Mouse (Mus musculus) heart, adult 18-20 months (tissue): ENCODE measurements at regions not wholly inside any gene's neighbourhood (a gene's known extent, or its start where the extent isn't known, plus 50 kb on each side); places are given as distances from the start of the nearest gene placed in this dataset.

ENCODE experiments used
- DNase-seq, 2 experiments: peaks; one replicate each; pipeline ENCODE4 v3.0.0; 2021 to 2022; ENCODE audit warnings: mixed read lengths in 1 of 2

- no peak for DNase-seq
These were observed 1435.0 kb downstream of the Slc22a22 start for GRCm38 (mm10) chr15:56042449-56042848.

- DNase-seq, result no peak
These were observed 1447.4 kb downstream of the Slc22a22 start for GRCm38 (mm10) chr15:56030007-56030406.

- DNase-seq, result no peak
These were observed 1450.1 kb downstream of the Slc22a22 start for GRCm38 (mm10) chr15:56027197-56027818.

GRCm38 (mm10) chr15:56024705-56025104 lies 1452.7 kb downstream of the Slc22a22 start:
- DNase-seq, result no peak

- no peak for DNase-seq
These were observed 1453.5 kb downstream of the Slc22a22 start for GRCm38 (mm10) chr15:56023862-56024484.

GRCm38 (mm10) chr15:56022315-56022714 lies 1455.1 kb downstream of the Slc22a22 start:
- DNase-seq, result no peak

GRCm38 (mm10) chr15:56018141-56018540 lies 1459.3 kb downstream of the Slc22a22 start:
- no peak for DNase-seq

- DNase-seq, result no peak
These were observed 1459.9 kb downstream of the Slc22a22 start for GRCm38 (mm10) chr15:56017561-56017960.

GRCm38 (mm10) chr15:56016070-56016469 lies 1461.4 kb downstream of the Slc22a22 start:
- no peak for DNase-seq

GRCm38 (mm10) chr15:56014059-56014620 lies 1463.3 kb downstream of the Slc22a22 start:
- peak; percentile 9 to 20 for DNase-seq

- DNase-seq, result no peak
These were observed 1468.7 kb downstream of the Slc22a22 start for GRCm38 (mm10) chr15:56008603-56009174.

GRCm38 (mm10) chr15:56007376-56007775 lies 1470.0 kb downstream of the Slc22a22 start:
- DNase-seq, result no peak

GRCm38 (mm10) chr15:56005361-56005760 lies 1472.1 kb downstream of the Slc22a22 start:
- peak; percentile 20 to 24 for DNase-seq

- no peak for DNase-seq
These were observed 1473.5 kb downstream of the Slc22a22 start for GRCm38 (mm10) chr15:56003921-56004320.

GRCm38 (mm10) chr15:55999605-56000004 lies 1477.8 kb downstream of the Slc22a22 start:
- DNase-seq, result no peak

- no peak for DNase-seq
These were observed 1479.4 kb downstream of the Slc22a22 start for GRCm38 (mm10) chr15:55997977-55998376.

- DNase-seq, result no peak
These were observed 1482.7 kb downstream of the Slc22a22 start for GRCm38 (mm10) chr15:55994680-55995079.

- DNase-seq, result no peak
These were observed 1501.6 kb downstream of the Slc22a22 start for GRCm38 (mm10) chr15:55975843-55976242.

- DNase-seq, result no peak
These were observed 1510.6 kb downstream of the Slc22a22 start for GRCm38 (mm10) chr15:55966780-55967179.

GRCm38 (mm10) chr15:55965296-55965695 lies 1512.1 kb downstream of the Slc22a22 start:
- DNase-seq, result no peak

GRCm38 (mm10) chr15:55962093-55962492 lies 1515.3 kb downstream of the Slc22a22 start:
- DNase-seq, result no peak
